Mouse (Mus musculus) large intestine, adult 2 months (tissue): ENCODE data around the gene Dido1. TPM values are rescaled to one million over a fixed set of nuclear protein-coding genes. Genes with fewer than 3 reads are reported as not detected.

Experiments used
- DNase-seq: peaks from one replicate; pipeline ENCODE4 v3.0.0-alpha.2; 2012; ENCODE audit warnings: low read depth, low spot score
- WGBS: fragments of 180-500 bp; shearing (Covaris S2); methylation state at CpG from one replicate; pipeline ENCODE4 v1.1.7; 2018; 5-methylcytosine and 5-hydroxymethylcytosine counted together
- polyA plus RNA-seq: library from polyadenylated mRNA; depleted of rRNA; stranded (reverse); fragments of >200 nt; gene quantifications from 2 replicates; pipeline ENCODE4 v1.2.3, GENCODE M21; 2012; rRNA removed

The Dido1 gene
- polyA plus RNA-seq, 1 experiment = 8.3 TPM

GRCm38 (mm10) chr2:180641576-180642554 is 67.9 kb downstream of the Dido1 start:
- WGBS = 9% methylated on average over 109 of the region's 112 CpGs

GRCm38 (mm10) chr2:180611882-180612281 is 97.9 kb downstream of the Dido1 start:
- 61% methylated on average over 2 of the region's 2 CpGs for WGBS
- DNase-seq = no peak

More at GRCm38 (mm10) chr2:180641576-180642554, 67.9 kb downstream of the Dido1 start:
- DNase-seq = no peak

DNA sequence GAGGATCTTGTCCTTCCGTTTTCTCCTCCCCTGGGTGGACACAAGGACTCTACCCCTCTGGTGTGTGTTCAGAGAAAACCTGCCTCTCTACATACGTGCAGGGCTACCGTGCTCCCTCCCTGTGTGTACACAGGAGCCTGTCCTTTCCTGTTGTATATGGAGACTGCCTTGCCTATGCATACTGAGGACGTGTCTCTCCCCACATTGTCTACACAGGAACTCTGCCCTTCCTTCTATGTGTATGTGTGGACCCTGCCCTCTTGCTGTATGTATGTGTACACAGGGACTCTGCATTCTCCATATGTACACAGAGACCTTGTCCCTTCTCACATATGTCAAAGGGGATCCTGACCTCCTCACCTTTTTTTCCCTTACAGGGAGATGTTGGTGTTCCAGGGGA is 99.5 kb downstream of the Dido1 start:
- no peak for DNase-seq
- WGBS = 29% methylated on average over 4 of the region's 4 CpGs

Other genes with a start within 250 kb of the Dido1 start
- gene Ntsr1, start 210.0 kb downstream of the Dido1 start, polyA plus RNA-seq = 0.72 and 0.92 TPM in 2 replicates
- gene Mrgbp, start 128.7 kb downstream of the Dido1 start, polyA plus RNA-seq = 17.7 and 19.0 TPM in 2 replicates
- gene Ogfr, start 120.8 kb downstream of the Dido1 start, polyA plus RNA-seq = 35.6 and 44.3 TPM in 2 replicates
- gene Col9a3, start 112.2 kb downstream of the Dido1 start, polyA plus RNA-seq = 0.33 and 1.3 TPM in 2 replicates
- gene Tcfl5, start 67.3 kb downstream of the Dido1 start, polyA plus RNA-seq = not detected in 2 replicates
- 35.7 and 35.8 TPM in 2 replicates for gene Gid8, start 118 bp upstream of the Dido1 start, polyA plus RNA-seq
- 19.1 and 19.9 TPM in 2 replicates for gene Slc17a9, start 15.3 kb upstream of the Dido1 start, polyA plus RNA-seq
- gene Bhlhe23, start 66.9 kb upstream of the Dido1 start, polyA plus RNA-seq = not detected in 2 replicates
- gene Ythdf1, start 210.9 kb upstream of the Dido1 start, polyA plus RNA-seq = 26.5 and 34.7 TPM in 2 replicates
- not detected in 2 replicates for gene Birc7, start 219.0 kb upstream of the Dido1 start, polyA plus RNA-seq
- gene Nkain4, start 244.7 kb upstream of the Dido1 start, polyA plus RNA-seq = 4.1 and 8.3 TPM in 2 replicates